Mouse (Mus musculus) megakaryocyte, embryonic 14.5 days (primary cell): ENCODE data around the gene Cd247.

ENCODE experiments used
- FLI1 ChIP-seq: IDR thresholded peaks from 2 replicates; pipeline ENCODE4 v1.6.1; 2012; ENCODE audit warnings: low read length, inconsistent platforms, mixed read lengths
- GATA1 ChIP-seq: IDR thresholded peaks from 3 replicates; pipeline ENCODE4 v1.6.1; 2012; ENCODE audit warnings: mixed read lengths, low read length, inconsistent platforms, borderline replicate concordance

- TF ChIP-seq GATA1 (no peak), FLI1 (no peak)
Measured at GRCm38 (mm10) chr1:165804133-165804532, 15.7 kb downstream of the Cd247 start.
